Comparison of ENCODE assay signal across 22 mouse cellular contexts in genomic region chr7:68279481-68279880, GRCm38 (mm10). TPM values are rescaled to one million over a fixed set of nuclear protein-coding genes. Genes with fewer than 3 reads are reported as not detected.
DNase-seq lines count a peak whose midpoint lies in the region; ATAC-seq and TF ChIP-seq lines count a peak whose summit lies in the region.
"Had no signal": no experiment of that assay in that cellular context is flagged by ENCODE, and none has a peak within 500 bp of the region (broad histone marks: within the 10 kb centered on the region; RNA-seq: fewer than 3 reads in every experiment).

No protein-coding gene starts in this region.

- H3K4me3 ChIP-seq in heart, embryonic 16.5 days (ENCODE audit: low read length) = peak overlapping the region; percentile 33
- peak overlapping the region; percentile 42; the same call in 1 of the 2 replicates for H3K4me3 ChIP-seq in spleen, adult 2 months (ENCODE audit: extremely low read depth, insufficient read depth, insufficient read length)
- H3K4me3 ChIP-seq in embryonic facial prominence, embryonic 10.5 days = no peak overlapping the region
- H3K4me3 ChIP-seq: forebrain, embryonic 13.5 days; heart, adult 2 months; hindbrain, embryonic 15.5 days had no signal

- no peaks in the 10 kb centered on the region for H3K36me3 ChIP-seq in heart, embryonic 16.5 days (ENCODE audit: control insufficient read depth, insufficient read depth)
- H3K36me3 ChIP-seq in spleen, adult 2 months (ENCODE audit: control insufficient read depth, insufficient read depth, low read length) = no peaks in the 10 kb centered on the region; the same call in 1 of the 2 replicates
- H3K36me3 ChIP-seq in embryonic facial prominence, embryonic 10.5 days (replicated peaks) = no peaks in the 10 kb centered on the region
- H3K36me3 ChIP-seq: hindbrain, embryonic 15.5 days had no signal

- DNase-seq in heart, postnatal 4 days = no peak
- no peak for DNase-seq in spleen, adult 2 months (ENCODE audit: low read depth in 1 of 2, low spot score in 2 of 2)
- no peak for DNase-seq in spleen, postnatal 10 days (ENCODE audit: low spot score in 2 of 2)
- no peak for DNase-seq in embryonic facial prominence, embryonic 10.5 days (ENCODE audit: low spot score)
- no peak for DNase-seq in testis, postnatal 10 days (ENCODE audit: low spot score)
- DNase-seq: adrenal gland, postnatal 25 days; cerebellum, adult 18-20 months; cerebellum, adult 9-11 months; cerebellum, postnatal 36 days; forebrain, postnatal 0 days; gastrocnemius, postnatal 14 days; heart, adult 2 months; heart, postnatal 14 days had no signal

- peak overlapping the region; percentile 64 for H3K27ac ChIP-seq in heart, embryonic 16.5 days (ENCODE audit: low read length)
- H3K27ac ChIP-seq in spleen, adult 2 months (ENCODE audit: insufficient read depth, low read length) = peak overlapping the region; percentile 76
- 0 out of 2 replicates have a peak overlapping the region, but pooled peaks have one; percentile 24 for H3K27ac ChIP-seq in embryonic facial prominence, embryonic 10.5 days (replicated peaks)
- H3K27ac ChIP-seq: forebrain, embryonic 13.5 days; heart, adult 2 months; hindbrain, embryonic 15.5 days had no signal

- peak overlapping the region; percentile 16; the same call in 1 of the 2 replicates for H3K9ac ChIP-seq in heart, embryonic 16.5 days (ENCODE audit: low read length)
- H3K9ac ChIP-seq: forebrain, embryonic 13.5 days; forebrain, postnatal 0 days; hindbrain, embryonic 15.5 days had no signal

- TF ChIP-seq CTCF in spleen, adult 2 months (IDR thresholded peaks at IDR 0.05; ENCODE audit: extremely low read depth, insufficient read depth, insufficient read length, insufficient replicate concordance) = no peak

- 77% methylated on average over 7 of the region's 7 CpGs for WGBS in heart, embryonic 16.5 days
- 66% methylated on average over 7 of the region's 7 CpGs for WGBS in spleen, adult 2 months
- WGBS in embryonic facial prominence, embryonic 10.5 days = 85% methylated on average over 7 of the region's 7 CpGs

- ATAC-seq in heart, embryonic 16.5 days (replicated peaks; ENCODE audit: extremely low read depth, insufficient read depth, low FRiP score) = no peak
- ATAC-seq: forebrain, embryonic 13.5 days; forebrain, postnatal 0 days; Patski had no signal

- no peak overlapping the region for H3K4me2 ChIP-seq in heart, embryonic 16.5 days (ENCODE audit: low read depth, low read length)
- H3K4me2 ChIP-seq: forebrain, embryonic 13.5 days; heart, embryonic 11.5 days; hindbrain, embryonic 15.5 days had no signal

- peaks cover 8% of the 10 kb centered on the region for H3K4me1 ChIP-seq in heart, embryonic 16.5 days (ENCODE audit: control insufficient read depth, insufficient read depth, low read length)
- H3K4me1 ChIP-seq in spleen, adult 2 months (ENCODE audit: control insufficient read depth, insufficient read depth, insufficient read length) = peaks cover 19% of the 10 kb centered on the region; the same call in 1 of the 2 replicates
- H3K4me1 ChIP-seq in embryonic facial prominence, embryonic 10.5 days = peaks cover 51% of the 10 kb centered on the region

- no peaks in the 10 kb centered on the region; the same call in 1 of the 2 replicates for H3K27me3 ChIP-seq in heart, embryonic 16.5 days (ENCODE audit: control insufficient read depth, insufficient read depth, low read length)
- H3K27me3 ChIP-seq in spleen, adult 2 months (ENCODE audit: control insufficient read depth, insufficient read depth, low read length) = no peaks in the 10 kb centered on the region
- peaks cover 52% of the 10 kb centered on the region for H3K27me3 ChIP-seq in embryonic facial prominence, embryonic 10.5 days (replicated peaks; ENCODE audit: low read depth, poor library complexity, severe bottlenecking)
- H3K27me3 ChIP-seq: Patski had no signal

- no peak for TF ChIP-seq POLR2A in spleen, adult 2 months (IDR thresholded peaks at IDR 0.05; ENCODE audit: low read depth, low read length)

- no peaks in the 10 kb centered on the region for H3K9me3 ChIP-seq in heart, embryonic 16.5 days (replicated peaks; ENCODE audit: control insufficient read depth, low read length)
- H3K9me3 ChIP-seq in embryonic facial prominence, embryonic 10.5 days = no peaks in the 10 kb centered on the region
- H3K9me3 ChIP-seq: forebrain, embryonic 13.5 days; hindbrain, embryonic 15.5 days had no signal

RNA-seq across cellular contexts. Expression of gene Fam169b, which starts 5.8 kb away (rescaled TPM):
- polyA plus RNA-seq in heart, embryonic 16.5 days (2015; fragmentation: Nextera tagmentation; extraction: Ambion mirVana) = 7.2 and 15.1 TPM in 2 replicates
- under 1 TPM in 1 of 2 experiments, not detected in 1; 0.24 TPM for total RNA-seq in heart, postnatal 4 days (2021)
- polyA plus RNA-seq in spleen, adult 2 months (2012; rRNA removed) = 27.9 and 29.2 TPM in 2 replicates
- 1.1 and 1.4 TPM in 2 replicates for polyA plus RNA-seq in embryonic facial prominence, embryonic 10.5 days (2016; fragmentation: Nextera tagmentation; extraction: Ambion mirVana)
- total RNA-seq: adrenal gland, postnatal 25 days had no signal
- polyA plus RNA-seq: forebrain, embryonic 13.5 days had no signal

RNA-seq across cellular contexts. Expression of gene Pgpep1l, which starts 15.4 kb away (rescaled TPM):
- polyA plus RNA-seq in heart, embryonic 16.5 days (2015; fragmentation: Nextera tagmentation; extraction: Ambion mirVana) = 0.71 TPM in 1 of 2 replicates, not detected in the other
- not detected for total RNA-seq in heart, postnatal 4 days (2021)
- polyA plus RNA-seq in spleen, adult 2 months (2012; rRNA removed) = 0.36 and 0.53 TPM in 2 replicates
- not detected in 2 replicates for polyA plus RNA-seq in embryonic facial prominence, embryonic 10.5 days (2016; fragmentation: Nextera tagmentation; extraction: Ambion mirVana)
- total RNA-seq: adrenal gland, postnatal 25 days; heart, adult 2 months had no signal
- polyA plus RNA-seq: embryonic facial prominence, embryonic 14.5 days; forebrain, embryonic 13.5 days; forebrain, postnatal 0 days; gonadal fat pad, adult 2 months; heart, embryonic 11.5 days; hindbrain, embryonic 11.5 days; hindbrain, embryonic 15.5 days; intestine, embryonic 14.5 days; Patski had no signal

Comparison
In these comparisons a context has a peak if more than half of its experiments do, and no peak if none do; other contexts are left out.
1. H3K27ac ChIP-seq: peak in every context shown above with its lines; median percentile 76 in spleen, adult 2 months; 64 in heart, embryonic 16.5 days; 24 in embryonic facial prominence, embryonic 10.5 days.